Mouse (Mus musculus) heart, adult 2 months (tissue): ENCODE data around the gene Fam214b.

Source experiments
- CTCF ChIP-seq: fragments of 200-600 bp; IDR thresholded peaks from 2 replicates; pipeline ENCODE4 v1.8.1; 2022; ENCODE audit warnings: antibody characterized with exemption, mild to moderate bottlenecking, moderate library complexity
- EP300 ChIP-seq: fragments of 200-500 bp; IDR thresholded peaks from 2 replicates; pipeline ENCODE4 v1.6.1; 2011; ENCODE audit warnings: low read depth, low read length, control low read depth; ENCODE audit not compliant: insufficient read depth
- POLR2A ChIP-seq: fragments of 200-500 bp; IDR thresholded peaks from 2 replicates; pipeline ENCODE4 v1.6.1; 2011; ENCODE audit warnings: mild to moderate bottlenecking, low read depth, low read length, control low read depth; ENCODE audit not compliant: insufficient read depth

GRCm38 (mm10) chr4:43078071-43078718 lies 32.2 kb upstream of the Fam214b start:
- TF ChIP-seq POLR2A (no peak), CTCF (no peak), EP300 (no peak)
